Mouse (Mus musculus) gastrocnemius, postnatal 10 days (tissue): ENCODE results near the gene Fhit. TPM values are rescaled to one million over a fixed set of nuclear protein-coding genes. Genes with fewer than 3 reads are reported as not detected.
"Not testable (repeated sequence)": the region's sequence is repeated elsewhere in the genome, so short reads cannot be mapped to it uniquely, and the experiment has no call there.

Experiments used
- DNase-seq: peaks from one replicate; pipeline ENCODE4 v3.0.0; 2021; ENCODE audit warnings: mixed read lengths
- total RNA-seq, 2 experiments: library from RNA; stranded (reverse); gene quantifications; 2 replicates each; pipeline ENCODE4 v1.2.3; 2021

Fhit gene
- total RNA-seq, 2 experiments from 2014 or later, result 5.8 to 7.0 TPM

DNA sequence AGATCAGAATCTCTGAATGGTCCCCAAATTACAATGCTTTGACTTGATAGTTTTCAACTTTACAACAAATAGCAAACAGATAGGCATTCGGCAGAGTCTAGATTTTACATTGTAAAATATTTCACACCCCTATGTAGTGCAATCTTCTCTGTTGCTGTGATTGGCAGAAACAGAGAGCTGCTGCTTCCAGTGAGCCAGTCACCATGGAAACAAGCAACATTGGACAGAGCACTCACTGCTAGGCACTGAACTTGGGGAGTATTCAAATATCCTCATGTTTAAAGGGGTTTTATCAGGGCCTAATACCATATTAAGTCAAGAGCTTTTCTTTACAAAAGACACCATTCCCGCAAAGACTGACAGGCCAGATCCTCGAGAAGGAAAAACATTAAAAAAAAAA, 1187.4 kb downstream of the Fhit start:
- DNase-seq, result no peak

DNA sequence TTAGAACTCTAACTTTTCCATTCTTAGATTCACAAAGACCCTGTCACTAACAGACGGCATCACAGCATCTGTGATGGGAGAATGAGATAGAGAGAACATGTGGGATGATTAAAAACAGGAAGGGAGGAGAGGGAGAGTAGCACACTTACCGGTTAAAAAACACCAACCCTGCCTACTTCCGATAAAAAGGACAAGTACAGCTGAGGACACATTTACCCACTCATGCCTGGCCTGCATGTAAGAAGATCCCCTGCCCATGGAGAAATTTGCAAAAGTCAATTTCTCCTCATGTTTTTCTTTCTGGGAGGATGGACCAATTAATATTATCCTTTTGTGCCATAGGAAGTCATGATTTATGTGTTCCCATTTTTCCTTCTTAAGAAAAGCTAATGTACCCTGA, 1198.0 kb downstream of the Fhit start:
- no peak for DNase-seq

DNA sequence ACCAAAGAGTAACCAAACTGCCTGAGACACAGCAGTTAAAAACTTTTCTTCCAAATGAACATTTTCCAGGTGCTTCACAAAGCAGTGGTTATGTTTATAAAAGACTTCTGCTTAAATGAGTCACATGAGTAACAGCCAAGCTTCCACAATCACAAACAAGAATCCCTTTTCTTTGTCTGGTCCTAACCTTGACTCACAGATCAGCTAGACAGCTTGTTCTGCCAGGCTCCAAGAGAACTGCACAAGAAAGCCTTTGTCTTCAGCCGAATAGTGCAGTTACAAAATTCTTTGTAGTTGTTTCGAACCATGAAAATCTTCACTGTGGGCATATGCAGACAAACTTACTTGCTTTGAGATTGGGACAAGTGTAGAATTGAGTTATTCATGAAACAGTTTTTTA, 1201.4 kb downstream of the Fhit start:
- no peak for DNase-seq

DNA sequence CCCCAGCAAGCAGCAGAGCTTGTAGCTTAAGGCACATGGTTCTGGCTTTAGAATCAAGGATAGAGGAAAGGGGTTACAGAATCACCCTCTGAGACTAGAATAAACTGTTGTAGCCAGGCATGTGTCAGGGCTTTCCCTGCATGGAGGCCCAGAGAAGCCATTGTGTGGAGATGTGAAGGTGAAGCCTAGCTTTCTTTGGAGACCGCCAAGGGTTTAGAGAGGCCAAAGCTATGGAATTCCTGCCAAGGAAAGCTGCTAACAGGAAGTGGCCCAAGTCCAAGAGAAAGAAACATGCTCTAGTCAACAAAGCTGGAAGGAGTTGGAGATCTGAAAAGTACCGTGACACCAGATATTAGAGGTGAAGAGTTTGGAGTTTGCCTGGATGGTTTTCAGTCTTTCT, 1262.3 kb downstream of the Fhit start:
- no peak for DNase-seq

DNA sequence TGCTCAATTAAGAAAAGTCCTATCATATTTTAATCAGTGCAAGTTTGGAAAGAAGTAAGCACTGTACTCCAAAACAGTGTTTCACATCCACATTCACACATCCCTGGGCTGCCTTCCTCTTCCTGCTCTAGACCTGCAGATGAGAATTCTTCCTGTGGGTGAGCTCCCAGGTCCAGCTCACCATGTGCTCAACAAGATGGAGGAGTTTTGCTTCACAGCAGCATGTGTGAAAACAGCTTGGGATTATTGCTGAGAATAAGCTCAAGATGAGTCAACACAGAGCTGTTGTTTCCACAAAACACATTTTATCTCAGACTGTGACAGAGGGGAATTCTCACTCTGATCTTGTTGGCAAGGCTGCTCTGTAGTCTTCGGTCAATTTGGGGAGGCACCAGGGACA, 1265.3 kb downstream of the Fhit start:
- no peak for DNase-seq

DNA sequence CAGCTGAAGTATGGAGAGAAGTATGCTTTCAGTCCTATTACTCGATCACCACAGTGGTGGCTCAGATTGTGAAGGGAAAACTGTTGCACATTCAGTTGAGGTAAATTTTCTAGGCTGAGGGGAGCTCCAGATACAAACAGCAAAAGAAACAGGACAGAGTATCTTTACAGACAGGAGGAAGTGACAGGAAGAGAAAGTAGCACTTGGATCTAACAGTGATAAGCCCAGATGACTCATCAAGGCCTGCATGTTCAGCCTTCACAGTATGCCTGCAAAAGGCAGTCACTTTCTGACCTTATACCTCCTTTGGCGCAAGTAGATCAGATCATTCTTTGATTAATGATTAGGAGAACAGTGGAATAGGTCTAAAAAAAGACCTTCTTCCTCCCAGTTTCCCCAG, 1309.8 kb downstream of the Fhit start:
- no peak for DNase-seq

DNA sequence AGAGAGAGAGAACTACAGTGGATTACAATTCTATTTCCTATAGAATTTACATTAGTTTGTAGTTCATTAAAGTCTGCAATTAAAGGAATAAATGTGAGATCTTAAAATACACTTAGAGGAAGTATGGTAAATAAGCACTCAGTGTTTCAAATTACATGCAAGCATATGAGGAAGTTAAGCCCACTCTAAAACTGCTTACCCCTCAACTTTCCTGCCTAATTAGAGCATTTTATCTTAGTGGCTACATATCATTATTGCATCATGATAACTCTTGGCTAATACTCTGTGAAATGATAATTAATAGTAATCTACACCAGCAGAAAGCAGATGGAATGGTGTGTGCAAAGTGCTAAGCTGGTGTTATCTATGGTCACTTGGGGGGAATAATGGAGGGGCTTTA, 1329.5 kb downstream of the Fhit start:
- no peak for DNase-seq

DNA sequence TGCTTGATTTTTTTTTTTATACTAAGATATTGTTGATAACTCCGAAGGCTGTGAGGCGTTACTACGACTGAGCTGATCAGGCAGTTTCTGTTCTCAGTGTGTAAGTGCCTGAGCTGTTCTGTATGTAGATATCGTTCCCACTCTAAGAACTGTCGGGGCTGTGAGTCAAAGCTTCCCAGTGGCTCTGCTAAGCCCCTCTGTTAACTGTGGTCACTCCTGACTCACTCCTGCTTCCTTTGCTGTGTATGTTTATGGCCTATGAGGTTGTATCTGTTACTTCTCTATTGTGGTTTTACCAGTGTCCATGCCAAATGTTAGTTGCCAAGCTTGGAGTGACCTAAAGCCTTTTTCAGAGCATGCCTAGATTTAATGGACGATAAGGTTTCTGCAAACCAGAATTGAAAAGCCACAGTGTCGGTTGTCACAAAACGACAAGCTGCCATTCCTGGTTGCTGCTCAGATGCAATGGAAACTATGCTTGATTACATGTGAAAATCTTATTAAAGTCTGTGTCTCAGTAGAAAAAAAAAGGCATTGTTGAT, 1333.1 kb downstream of the Fhit start:
- not testable (repeated sequence) for DNase-seq

DNA sequence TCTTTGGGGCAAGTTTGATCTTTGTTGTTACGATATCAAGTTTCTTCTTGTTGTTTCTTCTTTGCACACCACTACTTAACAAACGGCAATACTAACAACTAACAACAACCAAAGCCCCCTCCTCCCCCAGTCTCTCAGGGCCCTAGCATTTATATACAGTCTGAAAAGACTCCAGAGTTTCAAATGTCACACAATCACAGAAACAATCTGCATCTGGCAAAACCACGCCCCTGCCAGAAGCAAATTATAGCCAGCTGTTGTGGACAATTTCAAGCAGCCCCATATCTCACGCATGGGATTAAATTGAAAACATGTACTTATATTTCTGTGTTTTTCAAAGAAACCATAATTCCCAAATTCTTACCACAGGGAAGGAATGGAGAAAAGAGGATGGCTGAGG, 1345.9 kb downstream of the Fhit start:
- DNase-seq, result no peak

DNA sequence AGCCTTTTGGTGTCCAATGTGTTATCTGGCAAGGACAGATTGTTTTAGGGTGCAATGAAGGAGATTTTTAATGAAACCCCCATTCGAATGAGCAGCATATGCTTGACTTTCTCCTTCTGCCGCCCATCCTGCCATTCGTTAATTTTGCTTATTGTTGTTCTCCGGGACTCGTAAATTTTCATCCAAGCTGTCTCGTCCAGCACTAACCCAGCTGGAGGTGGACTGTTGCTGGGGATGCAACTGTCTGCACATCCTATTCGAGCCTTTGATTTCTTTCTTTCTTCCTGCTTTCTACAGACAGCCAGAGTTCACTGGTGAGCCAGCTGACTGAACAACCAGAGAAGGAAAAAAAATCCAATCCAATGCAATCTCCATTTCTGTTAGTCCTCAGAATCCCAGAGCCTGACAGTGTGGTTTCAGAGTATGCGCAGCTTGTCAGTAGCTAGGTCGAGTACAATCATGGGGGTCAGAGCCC, 1350.0 kb downstream of the Fhit start:
- no peak for DNase-seq

DNA sequence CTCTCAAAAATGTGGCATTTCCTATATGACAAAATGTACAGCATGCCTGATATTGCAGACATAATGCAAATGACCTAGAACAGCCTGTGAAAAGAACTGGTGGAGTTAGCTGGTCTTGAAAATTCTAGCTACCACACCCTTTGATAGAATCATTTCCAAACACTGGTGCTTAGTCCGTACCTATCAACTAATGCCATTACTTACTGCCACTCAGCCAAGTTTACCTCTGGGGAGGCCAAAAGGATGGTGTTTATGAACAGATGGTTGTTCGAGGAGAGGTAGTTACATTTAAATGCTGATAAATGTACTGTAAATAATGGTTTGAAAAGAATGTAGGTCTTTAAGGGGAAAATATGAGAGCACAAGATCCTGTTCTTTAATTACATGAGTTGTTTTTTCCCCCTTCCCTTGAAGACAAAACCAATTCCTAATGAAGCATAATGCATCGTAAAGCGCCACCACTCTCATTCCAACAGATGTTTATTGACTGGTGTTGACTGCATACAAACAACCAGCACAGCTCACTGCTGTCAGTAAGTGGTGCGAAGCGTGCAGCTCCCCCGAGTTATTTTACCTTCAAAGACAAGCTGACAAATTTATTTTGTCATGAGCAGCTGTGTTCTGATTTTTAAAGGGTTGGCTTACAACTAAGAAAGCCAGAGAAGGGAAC, 1350.5 kb downstream of the Fhit start:
- no peak for DNase-seq

DNA sequence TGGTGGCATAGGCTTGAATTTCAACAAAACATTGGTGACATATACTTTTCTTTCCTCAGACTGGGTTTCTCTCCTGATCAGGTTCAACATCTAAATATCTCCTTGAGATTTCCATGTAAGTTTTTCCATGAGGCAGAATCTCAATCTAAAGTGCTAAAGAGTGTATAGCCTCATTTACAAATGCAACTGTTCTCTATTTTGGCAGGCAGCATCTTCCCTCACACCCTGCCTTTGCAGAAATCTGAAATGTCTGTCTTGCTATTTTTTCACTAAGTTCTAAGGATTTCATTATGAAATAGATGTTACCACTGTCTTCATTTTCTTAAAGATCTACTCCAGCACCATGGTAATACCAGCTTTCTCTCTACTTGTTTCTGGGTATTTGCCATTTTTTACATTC, 1368.4 kb downstream of the Fhit start:
- DNase-seq, result no peak

DNA sequence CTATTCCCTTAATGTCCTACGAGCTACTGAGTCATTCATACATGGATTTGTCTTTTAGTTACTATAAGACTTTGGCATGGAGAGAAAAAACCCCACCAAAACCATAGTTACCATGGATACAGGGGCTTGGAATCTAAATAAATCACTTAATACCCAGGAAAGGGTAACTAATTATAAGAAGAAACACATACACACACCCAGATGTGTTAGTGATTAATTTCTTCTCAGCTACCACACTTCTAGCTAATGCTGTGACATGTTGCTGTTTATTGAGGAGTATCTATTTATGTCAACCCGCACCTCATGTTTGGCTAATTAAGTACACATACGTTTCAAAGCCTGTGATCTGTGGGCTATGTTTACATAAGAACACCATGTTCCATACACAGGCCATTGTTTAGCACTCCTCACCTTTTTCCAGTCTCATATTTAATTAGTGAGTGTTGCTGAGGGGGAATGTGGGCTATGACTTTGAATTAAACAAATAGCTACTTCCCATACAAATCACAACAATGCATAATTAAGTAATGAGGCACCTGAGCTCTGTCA, 1373.4 kb downstream of the Fhit start:
- no peak for DNase-seq

DNA sequence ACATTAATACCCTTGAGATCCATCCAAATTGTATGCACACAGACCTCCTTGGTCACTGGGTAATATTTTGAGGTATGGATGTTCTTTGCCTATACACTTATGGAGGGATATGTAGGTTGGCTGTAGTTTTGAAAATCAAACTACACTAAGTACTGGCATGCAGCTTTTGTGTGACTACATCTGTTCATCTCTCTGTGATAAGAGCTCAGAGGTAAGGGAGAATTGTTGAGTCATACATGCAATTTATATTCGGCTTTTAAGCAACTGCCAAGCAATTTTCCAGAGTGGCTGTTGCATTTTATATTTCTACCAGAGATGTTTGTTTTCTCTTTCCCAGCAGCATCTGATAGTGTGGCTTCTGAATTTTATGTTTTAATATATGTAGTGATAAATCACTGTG, 1374.4 kb downstream of the Fhit start:
- no peak for DNase-seq

DNA sequence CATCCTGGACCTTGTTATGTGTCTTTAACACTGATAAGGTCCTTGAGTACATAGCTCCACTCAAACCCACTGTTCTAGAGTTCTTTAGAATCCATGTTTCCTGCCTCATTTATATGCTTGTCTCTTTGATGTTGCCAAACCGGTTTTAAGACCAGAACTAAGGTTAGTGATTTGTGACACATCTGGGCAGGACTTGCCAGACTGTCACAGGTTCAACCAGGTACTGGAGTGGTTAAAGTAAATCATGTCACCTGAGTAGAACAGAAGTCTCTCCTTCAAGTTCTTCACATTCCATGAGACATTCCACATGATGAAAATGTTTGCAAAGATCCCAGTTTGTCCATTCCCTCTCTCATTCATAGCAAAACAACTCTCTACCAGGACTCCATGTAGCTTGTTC, 1376.0 kb downstream of the Fhit start:
- no peak for DNase-seq

DNA sequence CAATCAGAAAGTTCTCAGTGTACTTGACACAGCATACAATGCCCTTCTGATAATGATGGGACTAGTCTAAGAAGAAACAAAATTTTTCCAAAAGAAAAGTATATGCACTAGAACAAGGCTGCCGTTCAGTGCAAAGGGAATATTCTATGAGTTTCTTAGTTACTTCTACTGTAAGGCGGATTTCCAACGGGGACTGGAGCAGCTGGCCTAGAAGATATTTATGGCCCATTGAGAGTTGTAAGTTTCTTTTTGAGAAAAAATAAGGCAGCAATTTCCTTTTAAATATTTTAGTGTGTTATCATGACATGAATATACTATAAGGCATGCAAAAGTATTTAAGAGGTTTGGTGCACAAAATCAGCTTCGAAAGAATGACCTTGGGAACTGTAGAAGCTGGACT, 1410.5 kb downstream of the Fhit start:
- no peak for DNase-seq

DNA sequence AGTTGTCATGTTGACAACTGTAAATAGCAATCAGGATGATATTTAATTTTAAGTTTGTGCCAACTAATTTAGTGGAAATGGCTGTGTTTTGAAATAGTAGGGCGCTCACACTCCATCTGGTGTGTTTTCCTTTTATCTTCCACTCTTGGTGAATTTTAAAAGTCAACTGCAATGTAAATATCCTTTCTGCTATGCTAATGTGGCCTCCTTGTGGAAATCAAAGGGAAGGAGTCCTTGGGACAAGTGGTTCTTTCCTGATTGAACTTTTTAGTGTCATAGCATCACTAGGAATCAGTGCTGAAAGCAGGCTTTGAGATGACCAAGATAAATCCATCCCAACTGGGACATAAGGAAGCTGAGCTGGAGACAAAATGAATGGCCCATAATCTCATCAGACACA, 1413.1 kb downstream of the Fhit start:
- no peak for DNase-seq

DNA sequence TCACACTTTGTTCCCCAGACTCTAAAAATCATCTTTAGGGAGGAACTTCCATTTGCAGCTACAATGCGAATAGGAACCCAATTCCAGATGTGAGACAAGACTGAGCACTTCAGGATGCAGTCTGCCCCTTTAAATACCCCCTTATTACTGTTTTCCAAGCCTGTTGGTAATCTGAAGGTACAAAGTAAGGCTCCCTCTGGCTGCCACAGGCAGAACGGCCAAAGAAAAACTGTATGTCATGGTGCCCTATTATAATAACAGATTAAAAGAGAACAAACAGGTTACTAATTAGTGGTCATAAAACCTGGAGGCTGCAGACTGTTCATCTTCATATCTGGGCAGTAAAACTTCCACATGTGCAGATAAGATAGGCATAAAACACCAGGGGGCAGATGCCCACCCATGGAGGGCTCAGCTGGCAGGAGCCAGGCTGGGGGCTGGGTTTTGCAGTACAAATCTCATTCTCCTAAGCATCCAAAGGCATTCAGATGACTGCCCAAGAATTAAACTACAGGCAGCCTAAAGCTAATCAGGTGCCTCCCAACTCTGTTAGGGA, 1439.8 kb downstream of the Fhit start:
- no peak for DNase-seq

DNA sequence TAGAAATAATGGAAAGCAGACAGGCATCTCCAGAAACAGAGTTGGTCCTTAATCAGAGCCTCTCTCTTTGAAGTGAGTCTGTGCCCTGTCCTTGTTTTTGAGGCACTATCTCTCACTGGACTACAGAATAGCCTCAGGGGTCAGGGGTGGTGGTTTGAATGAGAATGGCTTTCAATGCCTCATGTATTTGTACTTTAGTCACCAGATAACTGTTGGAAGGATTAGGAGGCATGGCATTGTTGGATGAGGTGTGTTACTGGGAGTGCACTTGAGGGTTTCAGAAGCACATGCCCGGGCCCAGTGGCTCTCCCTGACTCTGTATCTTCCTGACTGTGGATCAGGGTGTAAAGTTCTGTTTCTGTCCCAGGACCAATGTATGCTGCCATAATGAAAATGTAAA, 1463.2 kb downstream of the Fhit start:
- no peak for DNase-seq

DNA sequence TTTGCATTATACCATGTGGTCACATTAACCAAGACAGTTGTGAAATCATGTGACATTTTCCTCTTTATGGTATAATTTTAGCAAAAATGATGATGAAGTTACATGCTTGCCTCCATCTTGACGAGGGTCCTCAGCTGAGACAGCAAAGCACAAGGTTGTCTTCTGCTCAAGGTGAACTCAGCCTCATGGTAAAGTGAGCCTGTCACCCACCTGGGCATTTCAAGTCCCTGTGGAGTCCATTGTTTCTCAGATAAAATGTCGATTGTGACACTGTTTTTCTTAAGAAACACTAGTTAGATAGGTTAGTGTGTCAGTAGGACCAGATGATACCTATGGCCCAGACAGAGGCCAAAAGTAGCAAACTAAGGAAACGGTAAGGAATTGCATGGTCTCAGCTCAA, 1464.7 kb downstream of the Fhit start:
- no peak for DNase-seq

DNA sequence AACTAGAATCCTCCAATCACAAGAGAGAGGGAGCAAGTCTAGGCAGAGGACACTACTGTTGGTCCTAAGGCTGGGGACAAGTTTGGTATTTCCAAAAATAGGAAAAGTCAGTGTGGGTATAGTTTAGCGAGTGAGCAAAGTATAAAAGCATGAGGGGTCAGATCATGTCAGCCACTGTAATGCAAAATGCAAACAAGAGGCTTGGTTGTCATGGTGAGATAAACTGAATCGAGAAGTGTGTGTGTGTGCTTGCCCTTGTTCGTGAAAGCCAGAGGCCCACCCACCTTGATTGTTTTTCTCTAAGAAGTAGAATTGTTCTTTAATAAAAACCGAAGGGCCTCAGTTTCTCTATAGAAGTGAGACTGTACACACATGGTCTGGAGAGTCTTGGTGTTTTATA, 1465.8 kb downstream of the Fhit start:
- no peak for DNase-seq

DNA sequence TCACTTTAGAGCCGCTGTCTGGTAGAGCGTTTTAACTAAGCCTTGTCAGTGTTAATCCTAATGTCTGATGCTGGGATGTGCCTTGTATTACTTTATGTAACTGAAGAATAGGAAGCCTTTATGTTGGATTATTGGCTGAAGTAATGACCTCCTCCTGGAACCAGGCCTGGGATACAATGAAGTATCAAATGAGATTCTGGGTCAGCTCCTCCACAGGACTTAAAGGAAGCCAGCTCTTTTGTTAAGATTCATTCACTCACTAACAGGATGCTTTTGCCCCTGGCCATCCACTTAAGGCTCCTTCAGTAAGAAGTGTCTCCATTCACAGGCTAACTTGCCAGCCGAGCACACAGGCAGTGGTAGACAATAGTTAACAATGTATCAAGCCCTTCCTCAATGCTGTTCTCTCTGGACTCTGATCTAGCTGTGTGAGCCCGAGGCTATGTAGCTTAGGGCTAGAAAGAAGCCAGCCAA, 1466.6 kb downstream of the Fhit start:
- no peak for DNase-seq

DNA sequence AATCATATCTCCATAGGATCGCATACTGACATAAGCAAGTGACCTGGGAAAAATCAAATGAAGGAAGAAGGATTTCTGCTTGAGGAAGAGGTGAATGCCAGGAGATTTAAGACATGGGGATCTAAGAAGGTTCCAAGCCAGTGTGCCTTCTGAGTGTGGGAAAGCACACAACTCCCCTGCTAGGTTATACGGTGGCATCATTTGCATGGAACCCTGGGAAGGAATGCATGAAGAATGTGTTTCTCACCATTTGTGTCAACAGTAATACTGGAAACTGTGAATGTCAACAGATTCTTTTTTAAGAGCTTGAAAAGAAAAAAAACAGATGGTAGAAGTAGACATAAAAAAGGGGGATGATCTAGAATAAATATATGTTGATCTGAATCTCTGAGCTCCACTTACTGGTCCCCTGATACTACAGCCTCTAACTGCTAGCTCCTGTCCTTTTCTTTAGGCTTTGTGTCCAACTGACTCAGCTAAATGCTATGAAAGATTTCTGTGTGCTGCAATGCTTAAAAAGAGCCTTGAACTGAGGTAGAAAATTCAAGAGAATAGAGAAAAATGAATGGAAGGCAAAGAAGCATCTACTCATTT, 1473.1 kb downstream of the Fhit start:
- no peak for DNase-seq
